Mouse (Mus musculus): ENCODE measurements at regions not wholly inside any gene's neighbourhood (a gene's known extent, or its start where the extent isn't known, plus 50 kb on each side); places are given as distances from the start of the nearest gene placed in this dataset.

GRCm38 (mm10) chr9:51379589-51379988, 50.9 kb upstream of the 1810046K07Rik start:
- no peak for DNase-seq (ENCODE audit: low spot score in 2 of 2)

GRCm38 (mm10) chr9:51393921-51394320, 65.2 kb upstream of the 1810046K07Rik start:
- DNase-seq (ENCODE audit: low spot score in 2 of 2), result no peak

GRCm38 (mm10) chr9:51394372-51394771, 65.7 kb upstream of the 1810046K07Rik start:
- DNase-seq (ENCODE audit: low spot score in 2 of 2), result peak; percentile 14 to 66

- DNase-seq (ENCODE audit: low spot score in 2 of 2), result no peak
Measured at GRCm38 (mm10) chr9:51396801-51397200, 68.1 kb upstream of the 1810046K07Rik start.

GRCm38 (mm10) chr9:51397589-51398220, 69.0 kb upstream of the 1810046K07Rik start:
- DNase-seq (ENCODE audit: low spot score in 2 of 2), result no peak

- DNase-seq (ENCODE audit: low spot score in 2 of 2), result no peak
Measured at GRCm38 (mm10) chr9:51398886-51399285, 70.2 kb upstream of the 1810046K07Rik start.

GRCm38 (mm10) chr9:51399356-51399755, 70.6 kb upstream of the 1810046K07Rik start:
- no peak for DNase-seq (ENCODE audit: low spot score in 2 of 2)

- no peak for DNase-seq (ENCODE audit: low spot score in 2 of 2)
Measured at GRCm38 (mm10) chr9:51401779-51402178, 73.1 kb upstream of the 1810046K07Rik start.

GRCm38 (mm10) chr9:51407978-51408377, 79.3 kb upstream of the 1810046K07Rik start:
- DNase-seq (ENCODE audit: low spot score in 2 of 2), result no peak

- no peak for DNase-seq (ENCODE audit: low spot score in 2 of 2)
Measured at GRCm38 (mm10) chr9:51418923-51419482, 90.3 kb upstream of the 1810046K07Rik start.

- no peak for DNase-seq (ENCODE audit: low spot score in 2 of 2)
Measured at GRCm38 (mm10) chr9:51422553-51422952, 93.8 kb upstream of the 1810046K07Rik start.

- DNase-seq (ENCODE audit: low spot score in 2 of 2), result peak; percentile 69 to 74
Measured at GRCm38 (mm10) chr9:51423341-51423740, 94.6 kb upstream of the 1810046K07Rik start.

- no peak for DNase-seq (ENCODE audit: low spot score in 2 of 2)
Measured at GRCm38 (mm10) chr9:51430426-51430825, 101.7 kb upstream of the 1810046K07Rik start.

- no peak for DNase-seq (ENCODE audit: low spot score in 2 of 2)
Measured at GRCm38 (mm10) chr9:51437130-51437529, 108.4 kb upstream of the 1810046K07Rik start.

- DNase-seq (ENCODE audit: low spot score in 2 of 2), result peak; percentile 71 to 77
Measured at GRCm38 (mm10) chr9:51441773-51442381, 113.2 kb upstream of the 1810046K07Rik start.

- no peak for DNase-seq (ENCODE audit: low spot score in 2 of 2)
Measured at GRCm38 (mm10) chr9:51455690-51456089, 127.0 kb upstream of the 1810046K07Rik start.

GRCm38 (mm10) chr9:51462463-51463024, 133.8 kb upstream of the 1810046K07Rik start:
- DNase-seq (ENCODE audit: low spot score in 2 of 2), result no peak

GRCm38 (mm10) chr9:51470031-51470430, 141.3 kb upstream of the 1810046K07Rik start:
- DNase-seq (ENCODE audit: low spot score in 2 of 2), result no peak

- no peak for DNase-seq (ENCODE audit: low spot score in 2 of 2)
Measured at GRCm38 (mm10) chr9:51476511-51477056, 147.9 kb upstream of the 1810046K07Rik start.

- no peak for DNase-seq (ENCODE audit: low spot score in 2 of 2)
Measured at GRCm38 (mm10) chr9:51487840-51488239, 159.1 kb upstream of the 1810046K07Rik start.

GRCm38 (mm10) chr9:51507265-51507913, 178.7 kb upstream of the 1810046K07Rik start:
- DNase-seq (ENCODE audit: low spot score in 2 of 2), result peak in 1 of 2 experiments; percentile 10

GRCm38 (mm10) chr9:51517643-51518042, 188.9 kb upstream of the 1810046K07Rik start:
- DNase-seq (ENCODE audit: low spot score in 2 of 2), result peak; percentile 36 to 68
